Comparison of ENCODE assay signal across 8 mouse cellular contexts in the genomic region with DNA sequence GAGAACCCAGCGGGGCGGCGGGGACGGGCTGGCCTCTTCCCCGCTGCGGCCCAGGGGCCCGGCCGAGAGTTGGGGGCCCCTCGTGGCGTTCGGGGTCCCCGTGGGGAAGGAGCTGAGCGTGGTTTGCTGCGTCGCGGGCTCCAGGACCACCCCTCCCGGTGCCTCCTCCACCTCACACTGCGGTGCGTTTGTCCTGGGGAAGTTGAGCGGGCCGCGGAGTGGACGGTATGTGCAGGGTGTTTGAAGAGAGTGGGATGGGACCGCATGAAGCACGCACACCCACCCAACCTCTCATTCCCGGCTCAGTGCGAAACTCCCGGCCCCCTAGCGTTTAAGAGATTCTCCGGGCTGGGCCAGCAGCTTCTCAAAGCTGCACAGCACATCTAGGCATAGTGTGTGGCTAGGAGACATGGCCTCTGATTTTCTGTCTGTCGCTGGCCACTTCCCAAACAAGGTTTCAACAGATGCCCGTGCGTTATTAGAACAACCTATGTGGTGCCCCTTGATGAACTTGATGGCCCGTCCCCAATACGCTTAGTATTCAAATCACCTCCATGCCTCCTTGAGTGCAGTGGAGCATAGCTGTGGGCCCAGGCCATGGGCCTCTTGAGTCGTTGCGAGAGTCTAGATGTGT. TPM values are rescaled to one million over a fixed set of nuclear protein-coding genes. Genes with fewer than 3 reads are reported as not detected.
DNase-seq lines count a peak whose midpoint lies in the region; ATAC-seq lines count a peak whose summit lies in the region.

No protein-coding gene starts in this region.

- WGBS in forebrain, embryonic 10.5 days = 3% methylated on average over 37 of the region's 37 CpGs
- 6% methylated on average over 26 of the region's 37 CpGs for WGBS in heart, embryonic 15.5 days
- 3% methylated on average over 37 of the region's 37 CpGs for WGBS in liver, embryonic 13.5 days (ENCODE audit: insufficient replicate concordance)
- 3% methylated on average over 37 of the region's 37 CpGs for WGBS in stomach, embryonic 16.5 days

- H3K27ac ChIP-seq in forebrain, embryonic 10.5 days = peak overlapping the region; percentile 96
- peak overlapping the region; percentile 39 for H3K27ac ChIP-seq in heart, embryonic 15.5 days
- H3K27ac ChIP-seq in liver, embryonic 13.5 days = peak overlapping the region; percentile 59
- peak overlapping the region; percentile 75 for H3K27ac ChIP-seq in stomach, embryonic 16.5 days (ENCODE audit: low read length)

- ATAC-seq in heart, embryonic 15.5 days (replicated peaks; ENCODE audit: insufficient number of reproducible peaks, insufficient read depth, low FRiP score, low read depth) = peak; percentile 66
- ATAC-seq in liver, embryonic 13.5 days (ENCODE audit: low read depth) = peak; percentile 43
- peak; percentile 71 for ATAC-seq in stomach, embryonic 16.5 days (ENCODE audit: insufficient read depth, low FRiP score)

- H3K4me2 ChIP-seq in heart, embryonic 15.5 days = peak overlapping the region; percentile 91
- peak overlapping the region; percentile 90 for H3K4me2 ChIP-seq in liver, embryonic 13.5 days
- H3K4me2 ChIP-seq in stomach, embryonic 16.5 days (ENCODE audit: low read depth, low read length) = peak overlapping the region; percentile 77

- H3K9ac ChIP-seq in heart, embryonic 15.5 days = peak overlapping the region; percentile 89
- H3K9ac ChIP-seq in liver, embryonic 13.5 days = peak overlapping the region; percentile 81
- peak overlapping the region; percentile 93 for H3K9ac ChIP-seq in stomach, embryonic 16.5 days (ENCODE audit: low read length)

- H3K4me3 ChIP-seq in forebrain, embryonic 10.5 days = peak overlapping the region; percentile 85
- peak overlapping the region; percentile 85 for H3K4me3 ChIP-seq in heart, embryonic 15.5 days
- peak overlapping the region; percentile 73 for H3K4me3 ChIP-seq in liver, embryonic 13.5 days (replicated peaks)
- H3K4me3 ChIP-seq in stomach, embryonic 16.5 days (replicated peaks; ENCODE audit: low read length) = peak overlapping the region; percentile 74

- H3K9me3 ChIP-seq in forebrain, embryonic 10.5 days = no peaks in the 10 kb centered on the region
- H3K9me3 ChIP-seq in heart, embryonic 15.5 days (replicated peaks) = no peaks in the 10 kb centered on the region
- no peaks in the 10 kb centered on the region for H3K9me3 ChIP-seq in liver, embryonic 13.5 days (replicated peaks)
- no peaks in the 10 kb centered on the region for H3K9me3 ChIP-seq in stomach, embryonic 16.5 days (replicated peaks; ENCODE audit: control insufficient read depth, low read length)

- peaks cover 49% of the 10 kb centered on the region for H3K4me1 ChIP-seq in forebrain, embryonic 10.5 days
- H3K4me1 ChIP-seq in heart, embryonic 15.5 days (replicated peaks) = peaks cover 27% of the 10 kb centered on the region
- peaks cover 50% of the 10 kb centered on the region for H3K4me1 ChIP-seq in liver, embryonic 13.5 days (replicated peaks)
- peaks cover 18% of the 10 kb centered on the region for H3K4me1 ChIP-seq in stomach, embryonic 16.5 days (ENCODE audit: control insufficient read depth, insufficient read depth, low read length)

- H3K36me3 ChIP-seq in forebrain, embryonic 10.5 days (replicated peaks) = no peaks in the 10 kb centered on the region
- no peaks in the 10 kb centered on the region for H3K36me3 ChIP-seq in heart, embryonic 15.5 days
- no peaks in the 10 kb centered on the region for H3K36me3 ChIP-seq in liver, embryonic 13.5 days
- H3K36me3 ChIP-seq in stomach, embryonic 16.5 days (ENCODE audit: control insufficient read depth, insufficient read depth, low read length) = no peaks in the 10 kb centered on the region

- H3K27me3 ChIP-seq in forebrain, embryonic 10.5 days (ENCODE audit: poor library complexity, severe bottlenecking) = peaks cover 10% of the 10 kb centered on the region
- H3K27me3 ChIP-seq in heart, embryonic 15.5 days = peaks cover 5% of the 10 kb centered on the region; the same call in 1 of the 2 replicates
- H3K27me3 ChIP-seq in liver, embryonic 13.5 days = no peaks in the 10 kb centered on the region
- H3K27me3 ChIP-seq in stomach, embryonic 16.5 days (ENCODE audit: control insufficient read depth, insufficient read depth, low read length) = peaks cover 6% of the 10 kb centered on the region

- peak; percentile 25 to 27 for DNase-seq in B cell, adult 2 months
- DNase-seq in adrenal gland, postnatal 36 days = peak; percentile 72 to 82
- peak; percentile 63 for DNase-seq in forebrain, embryonic 10.5 days (ENCODE audit: extremely low spot score, low spot score)
- DNase-seq in kidney, postnatal 10 days = peak; percentile 86
- DNase-seq in liver, embryonic 13.5 days = peak; percentile 24
- DNase-seq in naive thymus-derived CD4-positive, alpha-beta T cell, adult 2 months (ENCODE audit: low read depth) = peak; percentile 58

RNA-seq across cellular contexts. Expression of a gene that starts 0.8 kb away (rescaled TPM):
- total RNA-seq in adrenal gland, postnatal 36 days (2021) = 10 to 100 TPM; 29.0 to 35.2 TPM
- polyA plus RNA-seq in forebrain, embryonic 10.5 days (2016; fragmentation: Nextera tagmentation; extraction: Ambion mirVana) = 2.6 and 3.7 TPM in 2 replicates
- polyA plus RNA-seq in heart, embryonic 15.5 days (2015; fragmentation: Nextera tagmentation; extraction: Ambion mirVana) = 2.1 and 2.2 TPM in 2 replicates
- 1.2 and 1.7 TPM in 2 replicates for polyA plus RNA-seq in liver, embryonic 13.5 days (2015; fragmentation: Nextera tagmentation; extraction: Ambion mirVana)
- 2.8 and 3.9 TPM in 2 replicates for polyA plus RNA-seq in stomach, embryonic 16.5 days (2015; fragmentation: Nextera tagmentation; extraction: Ambion mirVana)

Comparison
In these comparisons a context has a peak if more than half of its experiments do, and no peak if none do; other contexts are left out.
1. Peak in every context shown above with its lines: DNase-seq, ATAC-seq, H3K4me3 ChIP-seq and H3K27ac ChIP-seq.
2. DNase-seq: peak in every context shown above with its lines; median percentile 86 in kidney, postnatal 10 days; 77 in adrenal gland, postnatal 36 days; 63 in forebrain, embryonic 10.5 days; 58 in naive thymus-derived CD4-positive, alpha-beta T cell, adult 2 months; 26 in B cell, adult 2 months; 24 in liver, embryonic 13.5 days.
3. H3K27ac ChIP-seq: peak in every context shown above with its lines; median percentile 96 in forebrain, embryonic 10.5 days; 75 in stomach, embryonic 16.5 days; 59 in liver, embryonic 13.5 days; 39 in heart, embryonic 15.5 days.